Mouse (Mus musculus): Measurements from ENCODE around the gene Ess2. TPM values are rescaled to one million over a fixed set of nuclear protein-coding genes. Genes with fewer than 3 reads are reported as not detected.

The Ess2 gene
- total and polyA plus RNA-seq, 2 experiments = 3.4 to 8.7 TPM

DNA sequence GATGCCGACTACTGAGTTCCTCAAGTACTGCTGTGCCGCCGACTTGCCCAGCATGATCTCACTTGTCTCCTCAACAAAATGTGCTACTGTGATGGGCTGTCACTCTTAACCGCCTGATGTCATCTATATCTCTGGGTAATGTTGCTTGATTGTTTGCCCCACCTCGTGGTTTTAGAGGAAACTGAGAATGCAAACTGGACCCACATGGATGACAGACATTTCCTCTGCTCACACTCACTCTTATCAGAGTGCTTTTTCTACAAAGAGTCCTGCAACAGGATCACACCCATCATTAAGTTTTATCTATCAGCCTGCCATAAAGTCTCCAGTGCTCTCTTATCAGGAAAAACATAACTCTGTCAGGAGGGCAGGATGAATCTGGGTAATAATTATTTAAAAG, 39.9 kb downstream of the Ess2 start:
- no peak for TF ChIP-seq POLR2A (IDR thresholded peaks at IDR 0.05; ENCODE audit: extremely low read depth, insufficient read depth, low read length)
- TF ChIP-seq CTCF (IDR thresholded peaks at IDR 0.05; ENCODE audit: low read depth, low read length) = no peak
- 81% methylated on average over 5 of the region's 5 CpGs for whole genome bisulfite sequencing
- no peak overlapping the region for H3K9ac ChIP-seq (ENCODE audit: low read depth, low read length)
- peaks cover 34% of the 10 kb centered on the region for H3K79me2 ChIP-seq (ENCODE audit: control insufficient read depth, insufficient read depth, low read length)
- peaks cover 13% of the 10 kb centered on the region for H3K4me1 ChIP-seq (ENCODE audit: control insufficient read depth, insufficient read depth, low read length)
- H3K4me3 ChIP-seq (ENCODE audit: insufficient read depth, low read depth, low read length) = no peak overlapping the region
- no peak for DNase-seq (ENCODE audit: extremely low read depth, low read depth, low spot score)
- peaks cover 20% of the 10 kb centered on the region for H3K36me3 ChIP-seq (ENCODE audit: control insufficient read depth, insufficient read depth, low read length)
- no peaks in the 10 kb centered on the region for H3K27me3 ChIP-seq (ENCODE audit: control insufficient read depth, insufficient read depth, low read length)
- H3K27ac ChIP-seq (replicated peaks; ENCODE audit: insufficient read depth, low read depth, low read length) = no peak overlapping the region

DNA sequence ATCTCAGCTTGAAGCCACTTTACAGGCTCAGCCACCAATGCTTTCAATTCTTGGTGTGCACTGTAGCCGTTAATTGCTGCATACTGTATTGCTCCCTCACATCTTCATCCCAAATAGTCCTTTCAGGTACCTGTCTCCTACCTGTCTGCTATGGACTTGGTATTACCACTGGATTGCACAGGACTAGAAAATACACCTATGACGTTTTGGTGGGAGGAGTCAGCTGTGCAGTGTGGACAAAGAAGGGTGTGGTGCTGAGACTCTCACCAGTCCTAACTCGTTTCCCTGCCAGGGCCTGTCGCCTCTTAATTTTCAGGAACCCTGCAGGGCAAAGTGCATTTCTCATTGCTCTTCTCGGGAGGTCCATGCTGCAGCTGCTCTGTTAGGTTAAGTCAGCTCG, 45.4 kb downstream of the Ess2 start:
- H3K79me2 ChIP-seq (ENCODE audit: control insufficient read depth, insufficient read depth, low read length) = peaks cover 16% of the 10 kb centered on the region; the same call in 1 of the 2 replicates
- H3K4me3 ChIP-seq (ENCODE audit: insufficient read depth, low read depth, low read length) = no peak overlapping the region
- 37% methylated on average over 6 of the region's 6 CpGs for WGBS
- peaks cover 11% of the 10 kb centered on the region for H3K36me3 ChIP-seq (ENCODE audit: control insufficient read depth, insufficient read depth, low read length)
- H3K9ac ChIP-seq (ENCODE audit: low read depth, low read length) = no peak overlapping the region
- peak; percentile 60 for DNase-seq (ENCODE audit: extremely low read depth, low read depth, low spot score)
- H3K4me1 ChIP-seq (ENCODE audit: control insufficient read depth, insufficient read depth, low read length) = peaks cover 4% of the 10 kb centered on the region
- no peak for TF ChIP-seq POLR2A (IDR thresholded peaks at IDR 0.05; ENCODE audit: extremely low read depth, insufficient read depth, low read length)
- H3K27ac ChIP-seq (replicated peaks; ENCODE audit: insufficient read depth, low read depth, low read length) = no peak overlapping the region
- no peaks in the 10 kb centered on the region for H3K27me3 ChIP-seq (ENCODE audit: control insufficient read depth, insufficient read depth, low read length)

DNA sequence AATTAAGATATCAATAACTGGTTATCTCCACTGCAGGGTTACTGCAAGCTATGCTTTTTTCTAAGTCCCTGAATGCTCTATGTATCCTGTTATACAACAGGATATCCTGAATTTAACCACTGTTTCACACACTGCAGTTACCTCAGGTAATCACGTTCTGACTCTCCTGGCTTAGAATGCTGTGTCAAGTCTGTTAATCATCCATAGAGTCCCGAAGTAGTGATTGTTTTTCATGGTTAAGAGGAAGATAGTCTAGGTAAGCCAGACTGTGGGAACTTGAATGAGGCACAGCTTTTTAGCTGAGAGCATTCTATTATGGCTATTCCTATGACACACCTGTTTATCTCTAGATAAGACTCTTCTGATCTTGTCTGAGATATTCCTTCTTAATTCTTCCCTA, 45.9 kb downstream of the Ess2 start:
- Histone ChIP-seq H3K4me1 (ENCODE audit: control insufficient read depth, insufficient read depth, low read length) (peaks cover 4% of the 10 kb centered on the region), H3K27ac (replicated peaks; ENCODE audit: insufficient read depth, low read depth, low read length) (no peak overlapping the region), H3K9ac (ENCODE audit: low read depth, low read length) (no peak overlapping the region), H3K27me3 (ENCODE audit: control insufficient read depth, insufficient read depth, low read length) (no peaks in the 10 kb centered on the region), H3K36me3 (ENCODE audit: control insufficient read depth, insufficient read depth, low read length) (peaks cover 6% of the 10 kb centered on the region), H3K79me2 (ENCODE audit: control insufficient read depth, insufficient read depth, low read length) (peaks cover 16% of the 10 kb centered on the region; the same call in 1 of the 2 replicates), H3K4me3 (ENCODE audit: insufficient read depth, low read depth, low read length) (no peak overlapping the region)
- no peak for DNase-seq (ENCODE audit: extremely low read depth, low read depth, low spot score)
- WGBS = 8% methylated on average over 2 of the region's 2 CpGs
- TF ChIP-seq POLR2A (IDR thresholded peaks at IDR 0.05; ENCODE audit: extremely low read depth, insufficient read depth, low read length) = no peak
- no peak for TF ChIP-seq CTCF (IDR thresholded peaks at IDR 0.05; ENCODE audit: low read depth, low read length)

DNA sequence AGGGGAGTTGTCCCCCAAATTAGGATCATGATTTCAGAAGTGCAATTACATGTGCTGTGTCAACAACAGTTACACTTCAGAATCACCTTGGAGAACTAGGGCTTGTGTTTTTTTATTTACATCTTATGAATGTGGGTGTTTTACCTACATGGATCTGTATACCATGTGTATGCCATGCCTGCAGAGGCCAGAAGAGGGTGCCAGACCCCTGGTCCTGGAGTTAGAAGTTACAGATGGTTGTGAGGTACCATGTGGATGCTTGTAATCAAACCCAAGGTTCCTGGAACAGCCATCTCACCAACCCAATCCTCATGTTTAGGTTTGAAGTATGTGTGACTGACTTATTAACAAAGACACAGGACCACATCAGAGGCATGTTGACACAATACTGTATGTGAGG, 52.6 kb downstream of the Ess2 start:
- Histone ChIP-seq H3K4me3 (ENCODE audit: insufficient read depth, low read depth, low read length) (no peak overlapping the region), H3K9ac (ENCODE audit: low read depth, low read length) (no peak overlapping the region), H3K27ac (replicated peaks; ENCODE audit: insufficient read depth, low read depth, low read length) (no peak overlapping the region), H3K4me1 (ENCODE audit: control insufficient read depth, insufficient read depth, low read length) (no peaks in the 10 kb centered on the region), H3K79me2 (ENCODE audit: control insufficient read depth, insufficient read depth, low read length) (no peaks in the 10 kb centered on the region), H3K36me3 (ENCODE audit: control insufficient read depth, insufficient read depth, low read length) (peaks cover 42% of the 10 kb centered on the region), H3K27me3 (ENCODE audit: control insufficient read depth, insufficient read depth, low read length) (no peaks in the 10 kb centered on the region)
- TF ChIP-seq CTCF (IDR thresholded peaks at IDR 0.05; ENCODE audit: low read depth, low read length) (peak; percentile 60), POLR2A (IDR thresholded peaks at IDR 0.05; ENCODE audit: extremely low read depth, insufficient read depth, low read length) (no peak)
- DNase-seq (ENCODE audit: extremely low read depth, low read depth, low spot score) = no peak

DNA sequence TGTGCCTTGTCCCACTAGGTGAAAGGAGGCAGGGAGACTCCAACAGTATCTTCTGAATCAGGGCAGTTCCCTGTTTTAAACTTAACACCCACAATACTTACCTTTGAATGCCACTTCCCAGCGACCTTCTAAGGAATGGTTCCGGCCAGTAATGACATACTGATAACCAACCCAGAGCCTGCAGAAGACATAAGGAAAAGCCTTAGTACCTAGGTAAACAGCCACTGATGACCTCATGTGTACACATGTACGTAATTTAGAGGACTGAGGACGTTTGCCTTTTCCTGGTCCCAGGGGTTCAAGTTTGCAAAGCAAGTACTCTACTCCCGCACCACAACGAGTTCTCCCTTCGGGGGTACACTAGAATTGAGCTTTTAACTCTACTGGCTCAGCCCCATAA, 54.0 kb downstream of the Ess2 start:
- Histone ChIP-seq H3K27me3 (ENCODE audit: control insufficient read depth, insufficient read depth, low read length) (no peaks in the 10 kb centered on the region), H3K9ac (ENCODE audit: low read depth, low read length) (no peak overlapping the region), H3K4me1 (ENCODE audit: control insufficient read depth, insufficient read depth, low read length) (no peaks in the 10 kb centered on the region), H3K79me2 (ENCODE audit: control insufficient read depth, insufficient read depth, low read length) (no peaks in the 10 kb centered on the region), H3K36me3 (ENCODE audit: control insufficient read depth, insufficient read depth, low read length) (peaks cover 48% of the 10 kb centered on the region), H3K4me3 (ENCODE audit: insufficient read depth, low read depth, low read length) (no peak overlapping the region), H3K27ac (replicated peaks; ENCODE audit: insufficient read depth, low read depth, low read length) (no peak overlapping the region)
- no peak for DNase-seq (ENCODE audit: extremely low read depth, low read depth, low spot score)
- TF ChIP-seq POLR2A (IDR thresholded peaks at IDR 0.05; ENCODE audit: extremely low read depth, insufficient read depth, low read length) (no peak), CTCF (IDR thresholded peaks at IDR 0.05; ENCODE audit: low read depth, low read length) (no peak)
- 80% methylated on average over 7 of the region's 7 CpGs for WGBS

DNA sequence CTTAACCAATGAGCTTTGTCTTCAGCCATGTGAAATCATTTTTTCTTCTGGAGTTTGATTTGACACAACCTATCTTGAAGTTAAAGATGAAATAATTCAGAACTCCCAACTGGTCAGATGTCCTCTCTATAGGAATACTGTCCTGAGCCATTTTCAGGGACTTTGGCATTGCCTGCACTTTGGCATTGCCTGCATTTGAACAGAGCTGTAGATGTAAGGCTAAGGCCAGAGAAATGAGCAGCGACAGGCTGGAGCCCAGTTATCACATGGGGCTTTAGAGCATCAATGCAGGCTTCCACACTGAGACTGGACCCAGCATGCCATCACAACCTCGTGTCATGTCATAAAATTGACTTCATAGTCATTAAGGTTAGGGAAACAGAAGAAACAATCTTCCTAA, 57.9 kb downstream of the Ess2 start:
- H3K79me2 ChIP-seq (ENCODE audit: control insufficient read depth, insufficient read depth, low read length) = no peaks in the 10 kb centered on the region

More for the DNA sequence above, 57.9 kb downstream of the Ess2 start:
- H3K36me3 ChIP-seq (ENCODE audit: control insufficient read depth, insufficient read depth, low read length) = peaks cover 55% of the 10 kb centered on the region
- WGBS = 87% methylated on average over 2 of the region's 2 CpGs
- no peaks in the 10 kb centered on the region for H3K4me1 ChIP-seq (ENCODE audit: control insufficient read depth, insufficient read depth, low read length)
- H3K9ac ChIP-seq (ENCODE audit: low read depth, low read length) = no peak overlapping the region
- no peak overlapping the region for H3K4me3 ChIP-seq (ENCODE audit: insufficient read depth, low read depth, low read length)
- no peaks in the 10 kb centered on the region for H3K27me3 ChIP-seq (ENCODE audit: control insufficient read depth, insufficient read depth, low read length)
- no peak overlapping the region for H3K27ac ChIP-seq (replicated peaks; ENCODE audit: insufficient read depth, low read depth, low read length)
- TF ChIP-seq POLR2A (IDR thresholded peaks at IDR 0.05; ENCODE audit: extremely low read depth, insufficient read depth, low read length) (no peak), CTCF (IDR thresholded peaks at IDR 0.05; ENCODE audit: low read depth, low read length) (no peak)
- no peak for DNase-seq (ENCODE audit: extremely low read depth, low read depth, low spot score)

Data from liver, adult 2 months (tissue).